Mouse (Mus musculus): ENCODE measurements around the gene Cracr2b. TPM values are rescaled to one million over a fixed set of nuclear protein-coding genes. Genes with fewer than 3 reads are reported as not detected.
A peak's percentile ranks its signal among the peaks of the same experiment; 100 is the strongest.

The Cracr2b gene
- polyA plus RNA-seq, 1 experiment from 2014 or later = 17.5 TPM

GRCm38 (mm10) chr7:141426948-141427730, 33.8 kb upstream of the Cracr2b start:
- no peaks in the 10 kb centered on the region for H3K9me3 ChIP-seq (replicated peaks)
- no peak overlapping the region for H3K4me2 ChIP-seq
- H3K27me3 ChIP-seq (replicated peaks) = no peaks in the 10 kb centered on the region; the same call in none of the 2 replicates
- WGBS = 78% methylated on average over 12 of the region's 12 CpGs
- no peak for ATAC-seq (ENCODE audit: insufficient number of reproducible peaks, low FRiP score)
- no peak overlapping the region for H3K4me3 ChIP-seq
- no peak overlapping the region for H3K27ac ChIP-seq (ENCODE audit: poor library complexity, severe bottlenecking)
- H3K36me3 ChIP-seq = peaks cover 19% of the 10 kb centered on the region
- no peak overlapping the region for H3K9ac ChIP-seq
- H3K4me1 ChIP-seq (replicated peaks) = peaks cover 27% of the 10 kb centered on the region

- Histone ChIP-seq H3K9ac (no peak overlapping the region), H3K27ac (ENCODE audit: poor library complexity, severe bottlenecking) (no peak overlapping the region; the same call in 1 of the 2 replicates), H3K4me2 (peak overlapping the region; percentile 64), H3K36me3 (peaks cover 34% of the 10 kb centered on the region), H3K4me1 (replicated peaks) (peaks cover 30% of the 10 kb centered on the region), H3K4me3 (peak overlapping the region; percentile 36), H3K27me3 (replicated peaks) (no peaks in the 10 kb centered on the region; the same call in none of the 2 replicates), H3K9me3 (replicated peaks) (no peaks in the 10 kb centered on the region)
- no peak for ATAC-seq (ENCODE audit: insufficient number of reproducible peaks, low FRiP score)
- WGBS = 51% methylated on average over 5 of the region's 5 CpGs
These were observed 32.2 kb upstream of the Cracr2b start for GRCm38 (mm10) chr7:141428701-141429100.

- 3% methylated on average over 19 of the region's 19 CpGs for WGBS
- no peaks in the 10 kb centered on the region; the same call in none of the 2 replicates for H3K27me3 ChIP-seq (replicated peaks)
- ATAC-seq (ENCODE audit: insufficient number of reproducible peaks, low FRiP score) = peak; percentile 52
- H3K4me3 ChIP-seq = peak within 1 kb of the TSS; percentile 36
- peaks cover 38% of the 10 kb centered on the region for H3K36me3 ChIP-seq
- H3K27ac ChIP-seq (ENCODE audit: poor library complexity, severe bottlenecking) = peak within 1 kb of the TSS; percentile 69
- H3K9ac ChIP-seq = peak within 1 kb of the TSS; percentile 46
- H3K9me3 ChIP-seq (replicated peaks) = no peaks in the 10 kb centered on the region
- peaks cover 36% of the 10 kb centered on the region for H3K4me1 ChIP-seq (replicated peaks)
- peak within 1 kb of the TSS; percentile 64 for H3K4me2 ChIP-seq
These were observed 31.6 kb upstream of the Cracr2b start, which contains the start of gene Cend1 for GRCm38 (mm10) chr7:141429310-141429709. Gene Cend1, minus strand, starts transcription at chr7:141429491.

- ATAC-seq (ENCODE audit: insufficient number of reproducible peaks, low FRiP score) = 0 out of 2 replicates have a peak, but pooled peaks have one; percentile 31
- H3K36me3 ChIP-seq = peaks cover 38% of the 10 kb centered on the region
- 45% methylated on average over 9 of the region's 9 CpGs for WGBS
- H3K4me2 ChIP-seq = peak overlapping the region; percentile 64
- no peaks in the 10 kb centered on the region; the same call in 1 of the 2 replicates for H3K27me3 ChIP-seq (replicated peaks)
- H3K9me3 ChIP-seq (replicated peaks) = no peaks in the 10 kb centered on the region
- H3K4me3 ChIP-seq = no peak overlapping the region
- H3K9ac ChIP-seq = peak overlapping the region; percentile 45
- H3K4me1 ChIP-seq (replicated peaks) = peaks cover 43% of the 10 kb centered on the region
- peak overlapping the region; percentile 69 for H3K27ac ChIP-seq (ENCODE audit: poor library complexity, severe bottlenecking)
These were observed 30.9 kb upstream of the Cracr2b start for GRCm38 (mm10) chr7:141429840-141430584.

- no peak overlapping the region for H3K4me3 ChIP-seq
- WGBS = 93% methylated on average over 9 of the region's 9 CpGs
- H3K9me3 ChIP-seq (replicated peaks) = no peaks in the 10 kb centered on the region
- peak overlapping the region; percentile 45; the same call in 1 of the 2 replicates for H3K9ac ChIP-seq
- peaks cover 50% of the 10 kb centered on the region for H3K4me1 ChIP-seq (replicated peaks)
- H3K27me3 ChIP-seq (replicated peaks) = no peaks in the 10 kb centered on the region
- no peak for ATAC-seq (ENCODE audit: insufficient number of reproducible peaks, low FRiP score)
- peaks cover 38% of the 10 kb centered on the region for H3K36me3 ChIP-seq
- H3K4me2 ChIP-seq = peak overlapping the region; percentile 64; the same call in 1 of the 2 replicates
- peak overlapping the region; percentile 69; the same call in 1 of the 2 replicates for H3K27ac ChIP-seq (ENCODE audit: poor library complexity, severe bottlenecking)
These were observed 30.2 kb upstream of the Cracr2b start for GRCm38 (mm10) chr7:141430585-141431240.

- Histone ChIP-seq H3K9ac (no peak overlapping the region), H3K4me1 (replicated peaks) (peaks cover 59% of the 10 kb centered on the region), H3K36me3 (peaks cover 38% of the 10 kb centered on the region), H3K9me3 (replicated peaks) (no peaks in the 10 kb centered on the region), H3K4me3 (no peak overlapping the region), H3K27me3 (replicated peaks) (no peaks in the 10 kb centered on the region), H3K27ac (ENCODE audit: poor library complexity, severe bottlenecking) (no peak overlapping the region), H3K4me2 (no peak overlapping the region)
- ATAC-seq (ENCODE audit: insufficient number of reproducible peaks, low FRiP score) = no peak
- 91% methylated on average over 19 of the region's 19 CpGs for WGBS
These were observed 29.3 kb upstream of the Cracr2b start for GRCm38 (mm10) chr7:141431434-141432185.

GRCm38 (mm10) chr7:141432186-141432611, 28.7 kb upstream of the Cracr2b start:
- H3K4me1 ChIP-seq (replicated peaks) = peaks cover 65% of the 10 kb centered on the region
- no peaks in the 10 kb centered on the region for H3K9me3 ChIP-seq (replicated peaks)

GRCm38 (mm10) chr7:141432741-141433516, 28.0 kb upstream of the Cracr2b start:
- no peaks in the 10 kb centered on the region for H3K9me3 ChIP-seq (replicated peaks)
- peaks cover 65% of the 10 kb centered on the region for H3K4me1 ChIP-seq (replicated peaks)
- 89% methylated on average over 6 of the region's 6 CpGs for WGBS
- no peak overlapping the region for H3K4me2 ChIP-seq
- H3K4me3 ChIP-seq = no peak overlapping the region
- H3K9ac ChIP-seq = no peak overlapping the region
- no peak for ATAC-seq (ENCODE audit: insufficient number of reproducible peaks, low FRiP score)
- no peak overlapping the region for H3K27ac ChIP-seq (ENCODE audit: poor library complexity, severe bottlenecking)
- no peaks in the 10 kb centered on the region for H3K27me3 ChIP-seq (replicated peaks)
- peaks cover 38% of the 10 kb centered on the region for H3K36me3 ChIP-seq

More at GRCm38 (mm10) chr7:141432186-141432611, 28.7 kb upstream of the Cracr2b start:
- Histone ChIP-seq H3K4me2 (no peak overlapping the region), H3K27me3 (replicated peaks) (no peaks in the 10 kb centered on the region), H3K4me3 (no peak overlapping the region), H3K36me3 (peaks cover 38% of the 10 kb centered on the region), H3K9ac (no peak overlapping the region), H3K27ac (ENCODE audit: poor library complexity, severe bottlenecking) (no peak overlapping the region)
- ATAC-seq (ENCODE audit: insufficient number of reproducible peaks, low FRiP score) = no peak
- WGBS = 84% methylated on average over 8 of the region's 8 CpGs

- Histone ChIP-seq H3K4me3 (peak overlapping the region; percentile 50), H3K4me1 (replicated peaks) (peaks cover 57% of the 10 kb centered on the region), H3K9me3 (replicated peaks) (no peaks in the 10 kb centered on the region), H3K9ac (peak overlapping the region; percentile 75), H3K27ac (ENCODE audit: poor library complexity, severe bottlenecking) (no peak overlapping the region), H3K4me2 (peak overlapping the region; percentile 95), H3K36me3 (peaks cover 46% of the 10 kb centered on the region), H3K27me3 (replicated peaks) (no peaks in the 10 kb centered on the region)
- WGBS = 76% methylated on average over 15 of the region's 15 CpGs
- no peak for ATAC-seq (ENCODE audit: insufficient number of reproducible peaks, low FRiP score)
These were observed 27.1 kb upstream of the Cracr2b start for GRCm38 (mm10) chr7:141433517-141434400.

Data from heart, embryonic 12.5 days (tissue).